Mouse (Mus musculus) G1E (cell line): ENCODE measurements around the gene Prtn3.

Experiments
- CTCF ChIP-seq: IDR thresholded peaks from 2 replicates; pipeline ENCODE4 v1.5.1; 2012; ENCODE audit warnings: low read depth, low read length, inconsistent platforms, mixed read lengths
- TAL1 ChIP-seq: conservative IDR thresholded peaks from 2 replicates; pipeline ENCODE4 v1.6.1; 2012; ENCODE audit warnings: low read depth, low read length, inconsistent platforms, mixed read lengths

DNA sequence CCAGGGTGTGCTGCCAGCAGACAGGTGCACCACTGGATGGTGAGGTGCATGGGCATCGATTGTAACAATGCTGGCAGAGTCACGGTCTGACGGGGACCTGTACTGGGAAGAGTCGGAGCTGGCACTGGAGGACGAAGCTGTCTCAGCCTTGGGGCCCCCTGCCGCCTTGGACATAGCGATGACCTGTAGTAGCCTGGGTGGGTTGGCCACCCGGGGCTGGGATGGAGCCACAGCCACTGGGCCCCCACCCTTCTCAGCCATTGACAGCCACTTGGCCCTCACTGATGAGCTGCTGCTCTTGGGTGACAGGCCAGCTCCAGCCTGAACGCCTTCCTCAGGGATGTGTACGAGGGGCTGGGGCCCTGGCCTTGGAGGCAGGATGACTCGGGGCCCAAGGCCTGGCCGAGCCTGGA, 9.1 kb upstream of the Prtn3 start:
- no peak for TF ChIP-seq CTCF
- TF ChIP-seq TAL1: no peak
